Mouse (Mus musculus) Patski (cell line): ENCODE data around the gene Dysf. TPM values are rescaled to one million over a fixed set of nuclear protein-coding genes. Genes with fewer than 3 reads are reported as not detected.

ENCODE experiments used
- ATAC-seq: fragments of 100-300 bp; one replicate; pipeline ENCODE4 v1.8.0; 2021
- CTCF ChIA-PET: fragments of 350-600 bp; sonication (Branson Sonifier 250); formaldehyde crosslinking; loops from one replicate; lab custom pipeline; 2022; ENCODE audit warnings: inconsistent platforms; lab: Charles Lee
- POLR2A ChIA-PET: fragments of 350-600 bp; sonication (Branson Sonifier 250); formaldehyde crosslinking; loops from one replicate; lab custom pipeline; 2022; ENCODE audit warnings: antibody characterized with exemption, inconsistent platforms; lab: Charles Lee
- DNase-seq: peaks from one replicate; pipeline ENCODE4 v3.0.0-alpha.2; 2011; ENCODE audit warnings: low read depth, low spot score
- H3K27me3 ChIP-seq: fragments of 371-371 bp; one replicate; pipeline ENCODE4 v1.5.1; 2021
- CTCF ChIP-seq: fragments of 100-300 bp; IDR thresholded peaks from one replicate; pipeline ENCODE4 v1.5.1; 2021
- in situ Hi-C: fragments of 300-500 bp; cut with MboI; formaldehyde crosslinking; loops from 3 replicates; pipeline ENCODE4 v1.11.1; 2018; ENCODE audit warnings: low pct_unique_long_range_greater_than_20kb, mixed read lengths
- polyA plus RNA-seq: library from polyadenylated mRNA; unstranded; gene quantifications from one replicate; pipeline ENCODE4 v1.2.3, GENCODE M21; 2021

Gene Dysf
- polyA plus RNA-seq, 1 experiment from 2014 or later = 79.8 TPM

DNA sequence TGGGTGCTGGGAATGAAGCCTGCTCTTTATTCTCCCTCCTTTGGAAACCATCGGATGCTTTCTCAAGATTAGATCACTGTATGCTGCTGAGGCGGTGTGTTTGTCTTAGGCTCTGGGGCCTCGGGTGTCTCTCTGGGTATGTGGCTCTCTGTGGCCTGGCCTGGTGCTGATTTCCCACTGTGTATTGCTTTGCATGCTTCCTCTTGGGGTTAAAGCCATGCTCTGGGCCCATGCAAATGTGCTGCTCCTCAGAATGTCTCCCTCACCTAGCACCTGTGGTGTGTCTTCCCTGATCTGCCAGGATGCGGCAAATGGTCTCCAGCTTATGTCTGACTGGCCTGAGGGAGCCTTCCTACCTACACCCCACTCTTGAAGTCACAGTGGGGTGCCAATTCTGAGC, 41.8 kb downstream of the Dysf start:
- no peak for TF ChIP-seq CTCF
- ATAC-seq = no peak
- ChIA-PET POLR2A (interaction anchor here (0.5 kb wide), 1 partner anchor 18 kb away, joined by 3 read pairs; no protein-coding TSS in a partner anchor), CTCF (no interaction called here)
- H3K27me3 ChIP-seq = no peaks in the 10 kb centered on the region
- in situ Hi-C loops = no loop called here
- no peak for DNase-seq

DNA sequence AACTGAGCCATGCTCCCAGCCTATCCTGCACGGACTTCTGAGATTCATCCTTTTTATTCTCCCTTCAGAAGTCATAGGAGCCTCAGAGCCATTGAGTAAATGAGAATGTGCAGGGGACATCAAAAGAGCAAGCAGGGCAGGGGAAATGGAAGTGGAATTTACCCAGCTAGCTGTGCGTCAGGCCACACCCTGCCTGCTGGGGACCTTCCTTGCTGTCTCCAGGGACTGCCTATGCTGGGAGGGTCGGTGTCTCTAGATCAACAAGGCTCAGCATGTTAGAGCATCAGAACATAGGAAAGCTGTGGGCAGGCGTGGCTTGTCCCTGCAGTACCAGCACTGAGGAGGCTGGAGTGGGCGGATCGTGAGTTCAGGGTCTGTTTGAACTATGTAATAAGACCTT, 42.6 kb downstream of the Dysf start:
- CTCF ChIA-PET = no interaction called here
- H3K27me3 ChIP-seq = no peaks in the 10 kb centered on the region
- in situ Hi-C loops = no loop called here
- POLR2A ChIA-PET = no interaction called here
- TF ChIP-seq CTCF = no peak
- ATAC-seq = no peak
- no peak for DNase-seq

DNA sequence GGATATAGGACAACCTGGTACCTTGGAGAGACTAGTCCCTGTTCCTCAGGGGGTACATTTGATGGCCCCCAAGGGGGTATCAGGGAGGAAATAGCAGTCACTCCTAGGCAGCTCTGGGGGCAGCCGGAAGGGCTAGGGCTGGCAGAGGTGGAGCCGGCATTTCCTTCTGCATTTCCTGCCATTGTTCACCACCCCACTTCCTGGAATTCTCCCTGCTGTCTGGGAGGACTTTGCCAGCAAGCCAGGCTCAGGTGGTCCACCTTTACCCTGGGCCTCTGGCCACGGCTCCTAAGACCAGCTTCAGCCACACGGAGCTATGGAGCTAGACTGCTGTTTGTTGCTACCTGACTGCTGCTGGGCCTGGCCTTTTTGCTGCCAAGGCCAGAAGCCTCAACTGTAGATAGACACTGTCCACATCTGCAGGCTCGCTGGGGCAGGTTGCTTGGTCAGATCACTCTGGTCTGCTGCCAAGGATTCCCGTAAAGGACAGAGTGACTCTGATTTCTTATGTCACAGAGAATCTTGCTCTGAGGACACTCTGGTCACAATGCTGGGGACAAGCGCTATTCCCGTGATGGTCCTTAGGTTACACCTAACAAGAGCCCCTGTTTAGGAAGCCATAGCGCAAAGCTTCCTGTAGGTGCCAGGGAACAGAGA, 45.6 kb downstream of the Dysf start:
- TF ChIP-seq CTCF = no peak
- H3K27me3 ChIP-seq = no peaks in the 10 kb centered on the region
- ATAC-seq (no peak), DNase-seq (no peak)
- in situ Hi-C loops = no loop called here
- POLR2A ChIA-PET = interaction anchor here (1.6 to 2.0 kb wide), 2 partner anchors 10 to 38 kb away, joined by 3 to 5 read pairs; no protein-coding TSS in a partner anchor
- CTCF ChIA-PET = no interaction called here

DNA sequence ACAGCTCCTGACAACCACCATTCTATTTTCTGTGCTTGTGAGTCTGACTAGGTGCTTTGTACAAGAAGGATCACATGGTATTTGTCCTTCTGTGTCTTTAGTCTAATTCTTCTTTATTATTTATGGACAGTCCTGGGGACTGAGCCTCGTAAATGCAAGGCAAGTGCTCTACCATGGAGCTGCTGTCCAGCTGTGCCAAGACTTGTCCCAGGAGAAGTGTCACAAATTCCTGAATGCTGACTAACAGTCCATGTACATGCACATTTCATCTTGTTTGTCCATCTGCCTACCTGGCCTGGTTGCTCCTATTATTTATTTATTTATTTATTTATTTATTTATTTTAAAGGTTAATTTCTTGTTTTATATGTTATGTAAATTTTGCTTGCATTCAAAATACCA, 47.2 kb downstream of the Dysf start:
- in situ Hi-C loops = loop anchor here (5.0 kb wide), 1 partner anchor 43 kb away; no protein-coding TSS in a partner anchor
- no peak for DNase-seq
- ChIA-PET POLR2A (interaction anchor here (0.6 to 2.0 kb wide), 2 partner anchors 11 to 117 kb away, joined by 3 to 5 read pairs; no protein-coding TSS in a partner anchor), CTCF (interaction anchor here (1.2 kb wide), 1 partner anchor 172 kb away, joined by 5 read pairs; no protein-coding TSS in a partner anchor)
- no peaks in the 10 kb centered on the region for H3K27me3 ChIP-seq
- no peak for ATAC-seq
- TF ChIP-seq CTCF = no peak

GRCm38 (mm10) chr6:84057216-84057615, 48.8 kb downstream of the Dysf start:
- H3K27me3 ChIP-seq = no peaks in the 10 kb centered on the region
- no peak for ATAC-seq
- CTCF ChIA-PET = no interaction called here
- TF ChIP-seq CTCF = no peak
- no peak for DNase-seq
- POLR2A ChIA-PET = no interaction called here
- in situ Hi-C loops = loop anchor here (5.0 kb wide), 1 partner anchor 45 kb away; no protein-coding TSS in a partner anchor

DNA sequence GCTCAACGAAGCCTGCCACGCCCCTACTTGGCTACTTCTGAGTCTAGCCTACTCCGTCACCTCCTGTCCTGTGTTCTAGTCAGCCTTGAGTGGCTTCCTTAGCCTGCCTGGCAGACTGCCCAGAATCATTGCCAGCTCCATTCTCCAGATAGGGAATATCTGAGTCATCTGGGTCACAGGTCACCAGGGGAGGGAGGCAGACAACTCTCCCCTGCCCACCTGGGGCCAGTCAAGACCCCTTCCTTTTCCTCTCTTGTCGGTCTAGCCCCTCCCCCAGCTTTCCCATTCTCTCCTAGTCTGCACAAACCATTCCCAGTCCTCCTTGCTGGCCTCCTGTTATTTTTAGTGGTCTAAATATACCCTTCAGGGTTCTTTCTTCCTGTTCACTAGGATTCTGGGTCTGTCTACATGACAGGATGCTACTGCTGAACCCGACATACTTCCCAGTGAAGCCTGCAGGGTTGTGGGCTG, 50.3 kb downstream of the Dysf start:
- ATAC-seq (no peak), DNase-seq (no peak)
- ChIA-PET POLR2A (no interaction called here), CTCF (no interaction called here)
- TF ChIP-seq CTCF = no peak
- in situ Hi-C loops = loop anchor here (5.0 kb wide), 1 partner anchor 46 kb away; no protein-coding TSS in a partner anchor
- no peaks in the 10 kb centered on the region for H3K27me3 ChIP-seq

GRCm38 (mm10) chr6:84059771-84060414, 51.5 kb downstream of the Dysf start:
- no peaks in the 10 kb centered on the region for H3K27me3 ChIP-seq
- no peak for TF ChIP-seq CTCF
- POLR2A ChIA-PET = interaction anchor here (0.7 to 1.2 kb wide), 2 partner anchors 22 to 50 kb away, joined by 3 read pairs; no protein-coding TSS in a partner anchor
- ATAC-seq (no peak), DNase-seq (no peak)
- in situ Hi-C loops = loop anchor here (5.0 kb wide), 1 partner anchor 48 kb away; no protein-coding TSS in a partner anchor
- CTCF ChIA-PET = interaction anchor here (1.4 to 2.8 kb wide), 4 partner anchors 42 to 61 kb away, joined by 4 to 16 read pairs (median 8); partner anchors contain the start of gene Dysf

GRCm38 (mm10) chr6:84061328-84061727, 52.9 kb downstream of the Dysf start:
- no peak for DNase-seq
- no peak for ATAC-seq
- CTCF ChIA-PET = interaction anchor here (0.7 to 2.8 kb wide), 13 partner anchors 9 to 167 kb away, joined by 3 to 16 read pairs (median 4); partner anchors contain the start of gene Dysf
- in situ Hi-C loops = no loop called here
- H3K27me3 ChIP-seq = no peaks in the 10 kb centered on the region
- TF ChIP-seq CTCF = peak; percentile 95
- POLR2A ChIA-PET = interaction anchor here (0.8 kb wide), 1 partner anchor 46 kb away, joined by 3 read pairs; no protein-coding TSS in a partner anchor

- CTCF ChIA-PET = interaction anchor here (1.6 to 2.8 kb wide), 5 partner anchors 10 to 71 kb away, joined by 4 to 16 read pairs (median 7); partner anchors contain the start of gene Dysf
- ATAC-seq (no peak), DNase-seq (no peak)
- no peaks in the 10 kb centered on the region for H3K27me3 ChIP-seq
- POLR2A ChIA-PET = interaction anchor here (0.7 to 0.8 kb wide), 3 partner anchors 11 to 665 kb away, joined by 4 to 7 read pairs (median 5); no protein-coding TSS in a partner anchor
- TF ChIP-seq CTCF = no peak
- in situ Hi-C loops = no loop called here
Observed at GRCm38 (mm10) chr6:84062541-84062940, 54.2 kb downstream of the Dysf start.

DNA sequence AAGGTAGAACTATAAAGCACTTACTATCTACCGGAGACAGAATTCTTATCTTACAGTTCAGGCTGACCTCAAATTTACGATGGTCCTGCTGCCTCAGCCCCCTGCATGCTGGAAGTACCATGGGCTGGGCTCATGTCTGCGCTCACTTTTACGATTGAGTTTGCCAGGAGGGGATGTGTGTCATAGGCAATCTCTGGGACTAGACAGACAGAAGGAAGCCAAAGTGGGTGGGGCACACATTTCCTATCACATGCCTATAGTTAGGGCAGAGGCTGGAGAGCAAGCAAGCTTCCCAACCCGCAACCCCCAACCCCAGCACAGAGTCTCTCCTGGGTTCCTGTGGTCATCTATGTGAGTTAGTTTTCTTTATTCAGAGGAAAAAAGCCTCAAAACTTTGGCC, 59.8 kb downstream of the Dysf start:
- no peaks in the 10 kb centered on the region for H3K27me3 ChIP-seq
- no peak for TF ChIP-seq CTCF
- ChIA-PET POLR2A (interaction anchor here (0.7 kb wide), 1 partner anchor 18 kb away, joined by 3 read pairs; no protein-coding TSS in a partner anchor), CTCF (no interaction called here)
- ATAC-seq (no peak), DNase-seq (no peak)
- in situ Hi-C loops = loop anchor here (5.0 kb wide), 2 partner anchors 106 to 191 kb away; no protein-coding TSS in a partner anchor
